Mouse (Mus musculus): ENCODE results near the gene Sympk.
"Not testable (repeated sequence)": the region's sequence is repeated elsewhere in the genome, so short reads cannot be mapped to it uniquely, and the experiment has no call there.

- peak; percentile 24 for TF ChIP-seq CTCF (IDR thresholded peaks at IDR 0.05; ENCODE audit: low read depth)
- not testable (repeated sequence) for TF ChIP-seq EP300 (IDR thresholded peaks at IDR 0.05; ENCODE audit: low read depth)
Measured at GRCm38 (mm10) chr7:19071024-19071423, 46.8 kb downstream of the Sympk start.

Measured in heart, postnatal 0 days (tissue).